Comparison of ENCODE assay signal across 8 mouse cellular contexts in genomic region chr3:87804038-87804677, GRCm38 (mm10). TPM values are rescaled to one million over a fixed set of nuclear protein-coding genes. Genes with fewer than 3 reads are reported as not detected.
A peak's percentile ranks its signal among the peaks of the same experiment; 100 is the strongest.
DNase-seq lines count a peak whose midpoint lies in the region; ATAC-seq lines count a peak whose summit lies in the region.

No protein-coding gene starts in this region.

- H3K4me1 ChIP-seq in heart, embryonic 11.5 days (ENCODE audit: control insufficient read depth, insufficient read depth, low read length): peaks cover 3% of the 10 kb centered on the region; the same call in 1 of the 2 replicates
- peaks cover 19% of the 10 kb centered on the region for H3K4me1 ChIP-seq in megakaryocyte, embryonic 14.5 days

- peak overlapping the region; percentile 29 for H3K4me3 ChIP-seq in heart, embryonic 11.5 days (ENCODE audit: low read depth, low read length)
- H3K4me3 ChIP-seq in megakaryocyte, embryonic 14.5 days (replicated peaks): peak overlapping the region; percentile 87

- intact Hi-C loops in heart, postnatal 36 days (cut with DNase I): no loop called here

- peak overlapping the region; percentile 64 for H3K4me2 ChIP-seq in heart, embryonic 11.5 days

- no peaks in the 10 kb centered on the region for H3K36me3 ChIP-seq in heart, embryonic 11.5 days (ENCODE audit: control insufficient read depth, insufficient read depth, low read length)
- H3K36me3 ChIP-seq in megakaryocyte, embryonic 14.5 days (replicated peaks; ENCODE audit: low read length): no peaks in the 10 kb centered on the region

- no peak overlapping the region for H3K9ac ChIP-seq in heart, embryonic 11.5 days (ENCODE audit: low read depth, low read length)

- DNase-seq in heart, postnatal 36 days: no peak
- peak; percentile 31 for DNase-seq in ES-CJ7 (ENCODE audit: low read depth, low spot score)
- no peak for DNase-seq in layer of hippocampus, postnatal 36 days
- DNase-seq in cerebellum, postnatal 10 days: no peak
- DNase-seq in c-Kit-positive CD71-positive TER-119-positive erythroid progenitor cells, embryonic 14.5 days (ENCODE audit: low spot score): no peak

- no peak overlapping the region for H3K27ac ChIP-seq in heart, embryonic 11.5 days (ENCODE audit: low read depth, low read length)

- H3K27me3 ChIP-seq in heart, embryonic 11.5 days (ENCODE audit: control insufficient read depth, insufficient read depth, low read length): peaks cover 92% of the 10 kb centered on the region
- H3K27me3 ChIP-seq in megakaryocyte, embryonic 14.5 days (replicated peaks): peaks cover 97% of the 10 kb centered on the region

- WGBS in heart, embryonic 11.5 days (ENCODE audit: insufficient replicate concordance): 4% methylated on average over 26 of the region's 26 CpGs

- no peaks in the 10 kb centered on the region for H3K9me3 ChIP-seq in heart, embryonic 11.5 days (replicated peaks; ENCODE audit: control insufficient read depth, low read length)
- no peaks in the 10 kb centered on the region for H3K9me3 ChIP-seq in megakaryocyte, embryonic 14.5 days

- ATAC-seq in heart, embryonic 11.5 days (replicated peaks; ENCODE audit: insufficient number of reproducible peaks, low FRiP score, low TSS enrichment): no peak
- ATAC-seq in hematopoietic stem cell, adult 5-6 weeks (replicated peaks in 1 of 2; ENCODE audit: insufficient read depth in 1 of 2, low FRiP score in 2 of 2, low TSS enrichment in 1 of 2, low read depth in 1 of 2, poor library complexity in 2 of 2, severe bottlenecking in 2 of 2): peak; percentile 70 to 75; a peak in 3 of 4 replicates

RNA-seq across cellular contexts. Expression of gene Insrr, which starts 7.4 kb away (rescaled TPM):
- 0.03 and 0.23 TPM in 2 replicates for polyA plus RNA-seq in heart, embryonic 11.5 days (2014; fragmentation: Nextera tagmentation; extraction: Ambion mirVana)
- under 1 TPM in 1 of 2 experiments, not detected in 1; 0.08 TPM for total RNA-seq in heart, postnatal 36 days (2021)
- total RNA-seq in hematopoietic stem cell, adult 5-6 weeks (2017): 0.50 and 0.79 TPM in 2 replicates
- polyA plus RNA-seq in megakaryocyte, embryonic 14.5 days (2012; ENCODE audit: insufficient read depth, low replicate concordance): not detected in 2 replicates
- under 1 TPM; 0.15 TPM for total RNA-seq in layer of hippocampus, postnatal 36 days (2021)

RNA-seq across cellular contexts. Expression of gene Ntrk1, which starts 9.2 kb away (rescaled TPM):
- polyA plus RNA-seq in heart, embryonic 11.5 days (2014; fragmentation: Nextera tagmentation; extraction: Ambion mirVana): 0.30 and 0.51 TPM in 2 replicates
- total RNA-seq in heart, postnatal 36 days (2021): under 1 TPM; 0.16 to 0.19 TPM
- total RNA-seq in hematopoietic stem cell, adult 5-6 weeks (2017): not detected in 2 replicates
- polyA plus RNA-seq in megakaryocyte, embryonic 14.5 days (2012; ENCODE audit: insufficient read depth, low replicate concordance): not detected in 2 replicates
- under 1 TPM in 1 of 2 experiments, not detected in 1; 0.12 TPM for total RNA-seq in layer of hippocampus, postnatal 36 days (2021)

RNA-seq across cellular contexts. Expression of gene Pear1, which starts 19.9 kb away (rescaled TPM):
- polyA plus RNA-seq in heart, embryonic 11.5 days (2014; fragmentation: Nextera tagmentation; extraction: Ambion mirVana): 12.1 and 13.5 TPM in 2 replicates
- total RNA-seq in heart, postnatal 36 days (2021): 10 to 100 TPM; 19.5 to 22.5 TPM
- total RNA-seq in hematopoietic stem cell, adult 5-6 weeks (2017): 17.9 and 24.6 TPM in 2 replicates
- 164 and 715 TPM in 2 replicates for polyA plus RNA-seq in megakaryocyte, embryonic 14.5 days (2012; ENCODE audit: insufficient read depth, low replicate concordance)
- total RNA-seq in layer of hippocampus, postnatal 36 days (2021): 10 to 100 TPM in 1 of 2 experiments, 1 to 10 TPM in 1; 8.0 to 10.4 TPM

RNA-seq across cellular contexts. Expression of gene Sh2d2a, which starts 42.4 kb away (rescaled TPM):
- polyA plus RNA-seq in heart, embryonic 11.5 days (2014; fragmentation: Nextera tagmentation; extraction: Ambion mirVana): 0.17 TPM in 1 of 2 replicates, not detected in the other
- under 1 TPM in 1 of 2 experiments, not detected in 1; 0.08 TPM for total RNA-seq in heart, postnatal 36 days (2021)
- total RNA-seq in hematopoietic stem cell, adult 5-6 weeks (2017): 0.44 and 0.74 TPM in 2 replicates
- 0.12 TPM in 1 of 2 replicates, not detected in the other for polyA plus RNA-seq in megakaryocyte, embryonic 14.5 days (2012; ENCODE audit: insufficient read depth, low replicate concordance)
- total RNA-seq in layer of hippocampus, postnatal 36 days (2021): not detected

RNA-seq across cellular contexts. Expression of gene Lrrc71, which starts 55.7 kb away (rescaled TPM):
- 0.43 and 0.66 TPM in 2 replicates for polyA plus RNA-seq in heart, embryonic 11.5 days (2014; fragmentation: Nextera tagmentation; extraction: Ambion mirVana)
- under 1 TPM; 0.14 to 0.28 TPM for total RNA-seq in heart, postnatal 36 days (2021)
- total RNA-seq in hematopoietic stem cell, adult 5-6 weeks (2017): 0.06 and 0.40 TPM in 2 replicates
- 7.0 and 16.6 TPM in 2 replicates for polyA plus RNA-seq in megakaryocyte, embryonic 14.5 days (2012; ENCODE audit: insufficient read depth, low replicate concordance)
- total RNA-seq in layer of hippocampus, postnatal 36 days (2021): 1 to 10 TPM in 1 of 2 experiments, under 1 TPM in 1; 0.40 to 1.6 TPM
